Mouse (Mus musculus) Muller cell, postnatal 12 days (primary cell): ENCODE measurements around the gene Gadd45b.

Experiments used
- DNase-seq: peaks from one replicate; pipeline ENCODE4 v3.0.0-alpha.2; 2015; ENCODE audit errors: inconsistent ontology term

Gene Gadd45b

DNA sequence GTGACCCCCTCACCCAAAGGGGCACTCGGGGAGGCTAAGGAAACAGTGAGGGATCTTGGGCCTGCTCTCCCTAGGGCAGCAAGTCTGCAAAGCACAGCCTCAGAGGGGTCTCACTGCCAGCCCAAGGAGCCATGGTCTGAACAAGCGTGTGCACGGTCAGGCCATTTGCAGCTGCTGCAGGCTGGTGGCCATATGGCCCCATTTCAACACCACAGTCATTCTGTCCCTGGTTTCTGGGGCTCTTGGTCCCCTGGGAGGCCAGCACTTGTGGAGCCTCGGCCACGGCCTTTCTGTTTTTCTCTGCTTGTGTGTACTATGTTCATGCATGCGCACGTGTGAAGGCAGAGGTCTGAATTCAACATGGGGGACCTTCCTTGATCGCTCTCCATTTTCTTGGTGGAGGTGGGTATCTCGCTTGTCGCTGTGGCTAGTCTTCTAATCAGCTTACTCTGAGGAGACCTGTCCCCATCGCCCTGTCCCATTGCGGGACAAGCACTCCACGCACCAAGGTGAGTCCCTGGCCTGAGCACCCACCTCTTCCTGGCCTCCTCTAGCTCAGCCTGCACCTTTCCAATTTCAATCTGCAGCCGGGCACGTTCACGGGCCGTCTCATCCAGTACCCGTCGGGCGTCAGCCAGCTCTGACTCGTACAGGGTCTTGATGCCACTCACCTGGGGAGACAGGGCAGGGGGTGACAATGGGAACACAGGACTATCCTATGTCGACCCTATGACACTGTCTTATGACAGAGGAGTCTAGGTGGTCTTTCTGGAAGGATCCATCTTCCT lies 20.3 kb upstream of the Gadd45b start:
- no peak for DNase-seq

DNA sequence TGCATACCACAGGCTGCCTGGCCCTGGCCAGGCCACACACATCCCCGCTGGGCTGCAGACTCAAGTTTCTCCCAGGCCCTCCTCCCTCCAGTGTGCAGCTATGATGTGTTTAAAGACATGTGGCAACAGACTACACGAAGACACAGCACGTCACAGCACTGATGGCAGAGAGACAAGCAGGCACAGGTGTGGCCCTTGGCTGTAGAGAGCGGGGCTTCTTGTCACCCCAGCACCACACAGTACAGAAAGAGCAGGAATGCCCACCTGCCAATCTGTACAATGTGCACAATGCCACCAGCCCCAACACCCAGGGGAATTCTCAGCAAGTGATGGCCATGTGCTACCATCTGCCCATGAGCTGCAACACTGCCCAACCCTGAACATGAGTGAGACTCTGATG lies 18.5 kb upstream of the Gadd45b start:
- DNase-seq = no peak

DNA sequence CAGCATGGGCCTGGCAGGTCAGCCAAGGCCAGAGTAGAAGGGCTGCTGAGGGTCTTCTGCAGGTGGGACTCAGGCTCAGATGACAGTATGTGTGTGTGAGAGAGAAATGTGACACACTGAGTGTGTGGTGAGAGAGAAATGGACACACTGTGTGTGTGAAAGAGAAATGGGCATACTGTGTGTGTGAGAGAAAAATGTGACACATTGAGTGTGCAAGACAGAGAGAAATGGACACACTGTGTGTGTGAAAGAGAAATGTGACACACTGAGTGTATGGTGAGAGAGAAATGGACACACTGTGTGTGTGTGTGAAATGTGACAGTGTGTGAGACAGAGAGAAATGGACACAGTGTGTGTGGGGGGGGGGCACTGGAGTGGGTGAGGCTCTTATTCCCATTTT lies 18.0 kb upstream of the Gadd45b start:
- no peak for DNase-seq

DNA sequence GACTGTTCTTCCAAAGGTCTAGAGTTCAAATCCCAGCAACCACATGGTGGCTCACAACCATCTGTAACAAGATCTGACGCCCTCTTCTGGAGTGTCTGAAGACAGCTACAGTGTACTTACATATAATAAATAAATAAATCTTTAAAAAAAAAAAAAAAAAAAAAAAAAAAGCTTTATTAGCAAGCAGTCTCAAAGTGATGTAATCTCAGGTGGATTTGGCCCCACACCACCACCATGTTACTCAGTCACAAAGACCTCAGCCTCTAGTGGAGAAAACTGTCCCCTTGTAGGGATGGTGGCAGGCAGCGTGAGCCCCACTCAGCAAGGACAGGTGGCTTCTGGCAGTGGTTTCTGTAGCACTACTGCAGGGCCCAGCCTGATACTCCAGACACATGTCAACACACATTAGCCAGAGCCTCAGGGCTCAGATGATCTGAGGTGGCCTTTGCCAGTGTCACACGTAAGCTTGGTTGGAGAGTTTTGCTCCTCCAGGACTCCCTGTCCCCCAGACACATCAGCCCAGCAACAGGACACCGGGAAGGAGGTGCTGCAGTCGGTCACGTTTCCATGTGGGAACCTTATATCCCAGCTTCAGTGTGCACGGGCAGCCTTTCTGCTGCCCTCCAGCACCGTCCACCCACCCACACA lies 16.4 kb upstream of the Gadd45b start:
- no peak for DNase-seq

DNA sequence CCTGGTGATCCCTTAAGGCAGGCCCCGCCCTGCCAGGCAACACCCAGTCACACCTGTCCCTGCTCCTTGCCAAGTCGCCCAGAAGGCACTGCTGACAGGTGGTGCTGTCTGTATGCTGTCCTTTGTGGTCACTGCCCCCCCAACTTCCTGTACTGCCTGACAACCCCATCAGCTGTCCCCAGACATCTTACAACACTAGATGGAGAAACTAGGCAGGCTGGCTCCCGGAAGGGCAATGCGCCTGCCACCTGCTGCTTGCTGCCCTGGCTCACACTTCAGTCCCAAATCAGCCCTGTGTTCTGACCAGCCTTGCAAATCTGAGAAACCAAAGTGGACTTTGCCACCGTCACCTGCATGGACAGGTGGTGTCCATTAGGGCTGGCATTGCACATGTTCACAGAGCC lies 15.6 kb upstream of the Gadd45b start:
- no peak for DNase-seq

DNA sequence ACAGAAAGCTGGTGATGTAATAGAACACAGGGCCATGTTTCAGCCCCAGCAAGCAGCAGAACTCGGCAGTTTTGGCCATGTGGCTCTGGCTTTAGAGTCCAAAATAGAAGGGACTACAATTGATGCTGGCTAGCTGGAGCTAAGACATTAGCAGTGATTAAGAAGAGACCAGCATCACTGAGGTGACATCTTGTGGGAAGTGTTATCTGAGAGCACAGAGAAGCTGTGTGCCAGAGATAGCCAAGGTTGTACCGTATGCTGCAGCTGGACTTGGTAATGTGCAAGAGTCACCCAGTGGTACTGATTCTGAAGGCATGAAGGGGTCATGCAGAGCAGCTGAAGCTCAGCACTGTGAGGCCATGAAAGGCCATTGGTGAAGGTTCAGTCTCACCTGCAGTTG lies 14.6 kb upstream of the Gadd45b start:
- no peak for DNase-seq

DNA sequence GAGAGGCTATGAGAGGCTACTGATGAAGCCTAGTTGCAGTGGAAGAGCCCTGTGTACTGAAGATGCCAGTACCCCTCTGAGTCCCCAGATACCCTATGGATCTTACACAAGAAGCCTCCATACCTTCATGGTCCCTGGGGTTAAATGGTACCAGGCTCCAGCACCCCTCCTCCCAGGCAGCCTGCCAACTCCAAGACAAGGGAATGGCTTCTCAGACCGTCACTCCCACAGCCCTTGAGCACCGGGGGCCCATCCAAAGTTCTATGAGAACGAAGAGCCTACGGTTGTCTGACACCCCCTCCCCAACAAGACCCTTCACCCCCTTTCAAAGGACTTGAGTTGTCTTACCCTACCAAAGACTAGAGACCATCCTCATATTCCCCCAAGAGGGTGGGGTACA lies 14.1 kb upstream of the Gadd45b start:
- DNase-seq = no peak

DNA sequence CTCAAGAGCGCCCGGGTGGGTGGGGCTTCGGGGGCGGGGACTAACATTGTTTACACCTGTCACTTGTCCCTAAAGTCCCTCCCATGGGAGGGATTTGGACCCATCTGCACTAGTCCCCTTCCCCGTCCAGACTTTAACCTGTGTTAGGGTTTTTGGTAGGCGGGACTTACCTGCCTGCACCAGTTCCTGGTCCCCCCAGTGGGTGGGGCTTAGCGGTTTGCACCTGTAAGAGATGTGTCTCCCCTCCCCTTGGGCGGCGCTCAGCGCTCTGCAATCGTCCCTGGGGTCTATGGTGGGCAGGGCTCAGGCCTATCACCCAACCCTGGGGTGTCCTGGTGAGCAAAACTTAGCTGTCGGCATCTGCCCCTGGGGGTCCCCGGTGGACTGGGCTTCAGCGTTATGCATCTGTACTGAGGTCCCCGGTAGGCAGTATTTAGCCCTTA lies 12.5 kb upstream of the Gadd45b start:
- no peak for DNase-seq

DNA sequence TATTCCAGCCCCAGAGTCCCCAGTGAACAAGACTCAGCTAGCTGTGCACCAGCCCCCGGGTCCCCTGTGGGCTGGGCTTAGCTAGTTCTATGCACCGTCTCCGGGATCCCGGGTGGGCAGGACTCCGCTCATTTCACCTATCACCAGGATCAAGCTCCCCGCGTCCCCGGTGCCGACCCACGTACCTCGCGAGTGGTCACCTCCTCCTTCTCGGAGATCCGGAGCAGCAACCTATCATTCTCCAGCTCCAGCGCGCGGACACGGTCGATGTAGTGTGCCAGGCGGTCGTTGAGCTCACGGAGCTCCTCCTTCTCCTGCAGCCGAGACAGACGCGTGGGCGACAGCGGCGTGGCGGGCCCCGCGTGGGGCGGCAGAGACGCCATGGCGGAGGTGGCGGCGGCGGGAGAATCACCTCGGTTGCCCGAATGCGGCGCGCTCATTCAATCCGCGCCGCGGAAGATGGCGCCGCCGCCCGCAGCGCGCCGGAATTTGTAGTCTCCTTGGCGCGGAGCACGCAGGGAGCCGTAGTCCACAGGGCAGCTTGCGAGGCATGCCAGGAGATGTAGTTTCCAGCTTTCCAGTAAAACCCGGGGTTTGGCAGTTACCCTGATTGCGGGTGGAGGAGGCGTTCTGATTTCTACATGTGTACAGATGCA lies 12.0 kb upstream of the Gadd45b start, which contains the start of gene Lmnb2:
Lmnb2 (minus strand) TSS at position 467 of the 656 bp plus-strand sequence.
- DNase-seq = peak; percentile 81

DNA sequence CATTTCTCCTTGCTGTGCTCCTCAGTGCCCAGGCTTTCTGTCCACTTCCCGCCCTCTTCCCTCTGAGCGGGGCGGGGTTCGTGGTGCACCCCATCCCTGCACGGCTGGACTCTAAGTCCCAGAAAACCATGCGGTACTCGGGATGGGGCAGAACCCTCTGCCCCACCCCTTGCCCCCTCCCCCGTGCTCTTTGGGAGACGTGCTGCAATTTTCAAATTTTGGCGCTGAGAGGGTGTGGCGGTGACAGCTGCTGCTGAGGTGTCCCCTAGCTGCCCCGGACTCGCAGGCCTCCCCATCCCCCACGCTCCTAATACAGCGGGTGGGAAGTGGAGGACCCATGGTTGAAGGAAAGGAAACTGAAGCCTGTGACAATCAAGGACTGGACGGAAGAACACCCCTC lies 8.0 kb upstream of the Gadd45b start:
- peak; percentile 76 for DNase-seq

DNA sequence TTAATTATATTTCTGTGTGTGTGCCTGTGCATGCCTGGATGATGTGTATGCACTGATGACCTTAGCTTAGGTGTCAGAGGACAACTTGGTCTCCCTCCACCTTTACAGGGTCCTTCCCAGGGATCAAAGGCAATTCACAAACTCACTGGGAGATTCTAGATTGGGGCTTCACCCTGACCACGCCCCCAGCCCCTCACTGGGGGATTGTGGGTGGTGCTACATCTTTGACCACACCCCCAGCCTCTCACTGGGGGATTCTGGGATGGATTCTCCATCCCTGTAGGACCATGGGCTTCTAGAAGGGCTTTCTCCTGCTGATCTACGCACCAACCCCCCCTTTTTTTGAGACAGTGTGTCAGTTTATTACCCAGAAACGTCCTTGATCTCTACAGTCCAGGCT lies 4.4 kb upstream of the Gadd45b start:
- DNase-seq = no peak

DNA sequence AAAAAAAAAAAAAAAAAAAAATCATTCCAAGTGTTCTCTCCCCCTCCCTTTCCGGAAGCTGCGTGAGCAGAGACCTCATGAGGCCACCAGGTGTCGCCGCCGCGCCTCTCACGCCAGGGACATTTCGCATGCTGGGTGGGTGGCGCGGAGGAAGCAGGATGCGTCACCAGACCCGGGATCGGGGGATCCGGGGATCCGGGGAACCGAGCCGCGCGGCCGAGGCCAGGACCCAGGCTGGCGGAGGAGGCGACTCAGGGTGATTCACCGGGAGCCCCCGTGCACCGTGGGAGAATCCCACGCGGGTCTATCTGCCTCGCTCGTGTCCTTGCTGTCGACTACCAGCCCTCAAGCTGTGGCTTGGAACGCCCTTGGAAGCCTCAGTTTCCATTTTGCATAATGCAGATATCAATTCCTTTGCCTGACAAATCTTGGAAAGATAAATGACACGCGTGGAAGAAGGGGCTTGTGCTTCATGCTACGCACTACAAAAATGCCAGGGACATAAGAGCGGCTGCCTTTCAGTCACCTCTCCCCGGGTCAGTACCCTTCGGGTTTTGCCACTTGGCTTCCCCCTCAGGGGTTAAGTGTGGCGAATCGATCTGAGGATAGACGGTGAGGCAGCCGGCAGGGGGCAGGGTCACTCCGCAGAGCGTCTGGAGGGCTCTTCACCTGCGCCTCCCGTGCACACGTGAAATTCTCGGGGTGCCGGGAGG lies 1.1 kb upstream of the Gadd45b start:
- DNase-seq = peak; percentile 96

DNA sequence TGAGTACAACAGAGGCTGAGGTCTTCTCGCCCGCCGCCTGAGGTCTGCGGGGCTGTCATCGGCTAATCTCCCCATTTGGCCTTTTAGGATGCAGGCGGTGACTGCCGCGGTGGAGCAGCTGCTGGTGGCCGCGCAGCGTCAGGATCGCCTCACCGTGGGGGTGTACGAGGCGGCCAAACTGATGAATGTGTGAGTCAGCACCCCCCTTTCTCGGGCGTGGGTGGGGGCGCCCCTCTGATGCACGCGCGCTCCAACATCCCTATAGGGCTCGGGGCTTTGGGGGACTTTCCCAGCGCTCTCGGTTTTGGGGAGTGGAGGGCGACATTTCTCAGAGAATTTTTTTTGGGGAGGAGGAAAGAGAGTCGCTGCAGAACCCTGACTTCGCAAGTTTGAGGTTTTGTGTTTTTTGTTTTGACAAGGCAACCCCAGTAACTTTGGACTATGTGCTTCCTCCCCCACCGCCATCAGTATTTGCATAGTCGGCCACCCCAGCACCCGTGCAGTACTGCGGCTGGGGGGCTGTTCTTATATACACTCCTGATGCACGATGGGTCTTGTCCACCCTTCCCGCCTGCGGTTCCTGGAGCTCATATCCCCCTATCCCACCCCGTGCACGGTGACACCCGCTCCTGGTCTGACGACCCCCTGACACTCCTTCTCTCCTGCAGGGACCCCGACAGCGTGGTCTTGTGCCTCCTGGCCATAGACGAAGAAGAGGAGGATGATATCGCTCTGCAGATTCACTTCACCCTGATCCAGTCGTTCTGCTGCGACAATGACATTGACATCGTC lies 684 bp downstream of the Gadd45b start:
- DNase-seq = no peak

DNA sequence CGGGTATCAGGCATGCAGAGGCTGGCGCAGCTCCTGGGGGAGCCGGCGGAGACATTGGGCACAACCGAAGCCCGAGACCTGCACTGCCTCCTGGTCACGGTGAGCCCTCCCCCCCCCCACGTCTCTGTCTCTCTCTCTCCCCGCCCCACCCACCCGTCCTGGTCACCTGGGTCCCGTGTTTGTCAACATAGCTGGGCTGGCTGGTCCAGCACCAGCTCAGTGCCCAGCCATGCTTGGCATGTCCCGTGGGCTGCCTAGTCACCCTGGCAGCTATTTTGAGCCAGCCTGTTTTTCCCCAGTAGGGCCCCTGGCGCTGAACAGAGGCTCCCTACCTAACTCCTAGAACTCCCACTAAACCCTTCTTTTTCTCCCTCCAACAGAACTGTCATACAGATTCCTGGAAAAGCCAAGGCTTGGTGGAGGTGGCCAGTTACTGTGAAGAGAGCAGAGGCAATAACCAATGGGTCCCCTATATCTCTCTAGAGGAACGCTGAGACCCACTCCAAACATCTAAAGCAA lies 1.3 kb downstream of the Gadd45b start:
- peak; percentile 71 for DNase-seq

DNA sequence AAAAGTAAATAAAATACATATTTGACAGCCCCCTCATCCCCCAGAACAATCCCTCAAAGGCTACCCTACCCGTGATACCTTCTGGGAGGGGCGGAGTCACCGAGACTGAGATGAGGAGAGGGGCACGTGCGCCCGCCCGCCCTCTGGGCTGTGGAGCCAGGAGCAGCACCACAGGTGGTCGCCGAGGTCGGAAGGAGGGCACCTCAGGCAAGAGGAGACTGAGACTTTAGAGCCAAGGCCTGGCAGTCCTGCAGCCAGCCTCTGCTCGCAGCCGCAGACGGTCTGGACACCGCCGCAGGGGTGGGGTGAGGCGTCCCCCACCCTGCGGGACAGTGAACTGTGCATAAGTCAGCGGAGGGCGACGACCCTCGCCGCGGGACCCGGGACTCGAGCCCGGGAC lies 1.8 kb downstream of the Gadd45b start:
- peak; percentile 33 for DNase-seq

DNA sequence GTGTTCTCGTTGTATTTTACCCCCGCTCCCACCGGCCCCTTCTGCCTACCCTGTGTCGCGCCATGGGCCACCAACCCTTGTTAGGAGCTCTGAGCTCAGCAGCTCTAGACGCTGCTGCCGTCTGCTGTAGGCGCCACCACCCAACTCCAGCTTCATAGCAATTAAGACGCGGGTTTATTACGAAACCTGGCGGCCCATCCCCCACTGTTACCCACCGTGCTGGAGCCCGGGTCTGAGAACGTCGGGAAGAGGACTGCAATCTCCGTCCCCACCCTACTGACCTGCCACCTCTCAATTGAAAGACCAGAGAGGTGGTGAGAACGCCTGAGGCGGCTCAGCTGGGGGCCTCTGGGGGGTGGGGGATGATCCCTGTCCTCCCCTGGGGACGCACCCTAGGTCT lies 2.3 kb downstream of the Gadd45b start:
- no peak for DNase-seq

DNA sequence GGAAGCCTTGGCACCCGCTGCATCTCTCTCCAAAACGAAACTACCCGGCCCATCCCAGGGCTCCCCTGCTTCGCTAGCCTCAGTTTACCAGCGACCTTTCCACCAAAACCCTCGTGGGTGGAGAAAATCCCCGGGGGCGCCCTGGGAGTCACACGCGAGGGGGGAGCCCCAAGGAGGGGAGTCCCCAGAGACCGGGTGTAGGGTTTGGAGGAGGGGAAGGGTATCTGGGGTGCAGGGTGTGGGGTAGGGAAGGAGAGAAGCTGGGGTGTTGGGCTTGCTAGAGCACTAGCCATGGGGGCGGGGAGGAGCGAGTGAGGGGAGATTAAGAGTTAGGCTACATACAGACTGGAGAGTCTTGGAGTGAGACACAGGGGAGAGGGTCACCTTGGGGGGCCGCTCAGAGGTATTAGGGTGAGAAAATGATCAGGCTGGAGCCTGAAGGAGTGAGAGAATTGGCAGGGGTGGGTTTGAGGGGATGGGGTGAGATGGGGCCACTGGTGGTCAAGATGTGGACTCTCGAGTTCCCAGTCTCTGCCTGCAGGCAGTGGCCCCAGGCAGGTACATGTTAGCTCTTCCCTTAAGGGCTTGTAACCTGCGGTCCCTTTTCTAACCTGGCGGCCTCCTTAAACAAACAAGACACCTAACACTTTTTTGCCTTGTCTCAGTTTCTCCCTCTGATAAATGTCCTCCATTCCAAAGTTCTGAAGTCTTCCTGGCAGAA lies 3.0 kb downstream of the Gadd45b start:
- DNase-seq = peak; percentile 48

DNA sequence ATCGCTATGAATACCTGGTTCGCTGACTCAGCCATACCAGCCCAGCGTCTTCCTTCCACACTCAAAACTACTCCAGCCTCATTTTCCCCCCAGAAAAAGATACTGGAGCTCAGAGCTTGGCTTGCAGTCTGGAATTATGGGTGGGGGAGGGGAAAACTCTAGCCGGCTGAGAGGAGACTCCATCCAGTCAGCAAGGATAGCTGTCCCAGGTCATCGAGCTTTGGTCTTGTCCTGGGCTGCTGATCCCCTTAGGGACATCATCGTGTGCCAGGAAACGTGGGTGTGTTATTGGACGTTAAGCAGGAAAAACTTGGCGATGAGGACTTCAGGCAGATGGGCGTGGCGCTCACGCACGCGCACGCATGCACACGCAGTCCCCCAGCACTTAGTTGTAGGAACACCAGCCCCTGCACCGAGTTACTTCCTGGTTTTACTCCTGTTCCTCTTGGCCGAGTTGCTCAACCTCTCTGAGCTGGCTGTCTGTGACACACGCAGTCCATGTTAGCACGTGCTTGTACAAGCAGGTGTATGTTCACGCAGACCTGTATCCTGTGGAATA lies 3.6 kb downstream of the Gadd45b start:
- peak; percentile 71 for DNase-seq

DNA sequence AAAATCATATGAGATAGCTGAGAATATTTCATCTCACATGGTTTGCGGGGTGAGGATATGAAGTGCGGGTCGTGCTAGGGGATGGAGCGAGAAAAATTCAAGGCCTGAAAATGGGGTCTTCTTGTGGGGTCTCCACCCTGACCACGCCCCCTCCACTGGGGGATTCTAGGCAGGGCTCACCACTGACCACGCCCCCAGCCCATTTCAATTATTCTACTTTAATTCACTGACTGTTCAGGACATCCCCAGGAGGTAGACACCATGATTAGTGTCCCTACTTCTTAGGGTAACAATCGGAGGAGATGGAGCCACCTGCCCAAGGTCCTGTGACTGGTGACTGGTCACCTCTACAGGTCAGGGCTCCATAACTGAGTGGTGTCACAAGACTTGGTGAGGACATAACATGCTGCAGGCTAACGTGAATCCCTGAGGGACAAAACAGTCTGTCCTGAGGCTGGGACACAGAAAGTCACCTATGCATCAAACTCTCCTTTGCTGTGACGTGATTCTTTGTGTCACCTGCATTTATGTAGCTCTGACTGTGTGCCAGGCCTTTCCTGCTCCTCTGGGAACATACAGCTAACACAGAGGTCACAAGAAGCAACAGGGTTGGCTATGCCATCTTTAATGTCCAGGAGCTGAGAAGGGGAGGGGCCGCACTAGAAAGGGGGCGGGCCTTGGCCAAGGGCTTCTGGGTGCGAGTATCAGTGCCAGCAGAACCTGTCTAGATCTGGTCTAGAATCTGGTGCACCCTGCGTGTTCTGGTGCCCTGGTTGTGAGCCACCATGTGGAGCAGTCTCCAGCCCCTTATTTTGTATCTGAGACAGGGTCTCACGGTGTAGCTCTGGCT lies 4.5 kb downstream of the Gadd45b start:
- DNase-seq = no peak
